Mouse (Mus musculus) MEL (cell line): ENCODE results near the gene Spcs2. TPM values are rescaled to one million over a fixed set of nuclear protein-coding genes. Genes with fewer than 3 reads are reported as not detected.

Source experiments
- DNase-seq: peaks from one replicate; pipeline ENCODE4 v3.0.0; 2011; ENCODE audit warnings: low read depth, low spot score
- H3K27ac ChIP-seq: 2 replicates; pipeline ENCODE4 v1.5.1; 2012; ENCODE audit warnings: low read depth, mild to moderate bottlenecking, control low read depth, low read length, moderate library complexity; ENCODE audit not compliant: control insufficient read depth
- H3K27me3 ChIP-seq, 2 experiments: fragments of 150-350 bp in 1 of 2; sonication (generic) in 1 of 2; 2 replicates each; pipeline ENCODE4 v1.6.1; 2012; ENCODE audit warnings: low read length in 2 of 2, mild to moderate bottlenecking in 2 of 2, improper control_type of control experiment in 1 of 2, moderate library complexity in 1 of 2; ENCODE audit not compliant: insufficient read depth in 2 of 2, control insufficient read depth in 1 of 2
- H3K36me3 ChIP-seq, 2 experiments: 2 replicates each; pipeline ENCODE4 v1.6.1; 2012 to 2014; ENCODE audit warnings: low read length in 2 of 2, improper control_type of control experiment in 1 of 2, inconsistent platforms in 1 of 2, mild to moderate bottlenecking in 1 of 2; ENCODE audit not compliant: insufficient read depth in 2 of 2, control insufficient read depth in 1 of 2
- H3K4me1 ChIP-seq, 2 experiments: fragments of 150-350 bp in 1 of 2; sonication (generic) in 1 of 2; 2 replicates each; pipeline ENCODE4 v1.6.1; 2012; ENCODE audit warnings: low read length in 2 of 2, improper control_type of control experiment in 1 of 2, mild to moderate bottlenecking in 1 of 2; ENCODE audit not compliant: insufficient read depth in 2 of 2, control insufficient read depth in 1 of 2
- H3K4me3 ChIP-seq, 2 experiments: fragments of 150-350 bp in 1 of 2; sonication (generic) in 1 of 2; 2 replicates each; pipeline ENCODE4 v1.5.1; 2012; ENCODE audit warnings: low read depth in 2 of 2, low read length in 2 of 2, mild to moderate bottlenecking in 2 of 2, moderate library complexity in 2 of 2, control low read depth in 1 of 2, improper control_type of control experiment in 1 of 2; ENCODE audit not compliant: control insufficient read depth in 1 of 2, insufficient read depth in 1 of 2
- H3K79me2 ChIP-seq: 2 replicates; pipeline ENCODE4 v1.6.1; 2012; ENCODE audit warnings: mild to moderate bottlenecking, low read length, moderate library complexity; ENCODE audit not compliant: control insufficient read depth, poor library complexity, insufficient read depth
- H3K9ac ChIP-seq: 2 replicates; pipeline ENCODE4 v1.6.1; 2012; ENCODE audit warnings: low read depth, mild to moderate bottlenecking, control low read depth, low read length, moderate library complexity; ENCODE audit not compliant: control insufficient read depth, poor library complexity, severe bottlenecking
- H3K9me3 ChIP-seq: fragments of 150-350 bp; sonication (generic); replicated peaks from 2 replicates; pipeline ENCODE4 v1.6.1; 2012; ENCODE audit warnings: mild to moderate bottlenecking, low read length, improper control_type of control experiment, moderate library complexity; ENCODE audit not compliant: insufficient read depth
- BHLHE40 ChIP-seq: IDR thresholded peaks from 2 replicates; pipeline ENCODE4 v1.6.1; 2012; ENCODE audit warnings: low read depth, mild to moderate bottlenecking, inconsistent platforms, low read length, improper control_type of control experiment, borderline replicate concordance
- CHD2 ChIP-seq: IDR thresholded peaks from 2 replicates; pipeline ENCODE4 v1.6.1; 2011; ENCODE audit warnings: low read length, improper control_type of control experiment
- CTCF ChIP-seq, 3 experiments: IDR thresholded peaks in 2 of 3; conservative IDR thresholded peaks in 1 of 3; 2 replicates each; pipeline ENCODE4 v1.5.1; 2011 to 2012; ENCODE audit warnings: low read length in 3 of 3, low read depth in 2 of 3, mild to moderate bottlenecking in 2 of 3, improper control_type of control experiment in 1 of 3, inconsistent platforms in 1 of 3, mixed read lengths in 1 of 3, moderate library complexity in 1 of 3; ENCODE audit not compliant: control insufficient read depth in 1 of 3, insufficient read depth in 1 of 3, poor library complexity in 1 of 3, severe bottlenecking in 1 of 3
- E2F4 ChIP-seq: IDR thresholded peaks from 2 replicates; pipeline ENCODE4 v1.6.1; 2011; ENCODE audit warnings: low read depth, low read length, improper control_type of control experiment, borderline replicate concordance
- GABPA ChIP-seq: IDR thresholded peaks from 2 replicates; pipeline ENCODE4 v1.6.1; 2012; ENCODE audit warnings: low read depth, mild to moderate bottlenecking, inconsistent platforms, low read length, improper control_type of control experiment, moderate library complexity
- HCFC1 ChIP-seq: IDR thresholded peaks from 2 replicates; pipeline ENCODE4 v1.6.1; 2012; ENCODE audit warnings: low read depth, mild to moderate bottlenecking, inconsistent platforms, low read length, improper control_type of control experiment, moderate library complexity
- KAT2A ChIP-seq: conservative IDR thresholded peaks from 2 replicates; pipeline ENCODE4 v1.6.1; 2012; ENCODE audit warnings: low read depth, low read length, improper control_type of control experiment, inconsistent platforms
- MAX ChIP-seq: IDR thresholded peaks from 2 replicates; pipeline ENCODE4 v1.6.1; 2011; ENCODE audit warnings: low read length, improper control_type of control experiment
- MYC ChIP-seq: IDR thresholded peaks from 2 replicates; pipeline ENCODE4 v1.6.1; 2011; ENCODE audit warnings: low read depth, mild to moderate bottlenecking, low read length, improper control_type of control experiment, moderate library complexity
- NELFE ChIP-seq: IDR thresholded peaks from 2 replicates; pipeline ENCODE4 v1.6.1; 2011; ENCODE audit warnings: low read depth, low read length, improper control_type of control experiment
- NRF1 ChIP-seq: IDR thresholded peaks from 2 replicates; pipeline ENCODE4 v1.6.1; 2014; ENCODE audit warnings: low read depth, mild to moderate bottlenecking, inconsistent platforms, low read length, improper control_type of control experiment, moderate library complexity; ENCODE audit not compliant: poor library complexity, insufficient read depth, severe bottlenecking
- POLR2AphosphoS2 ChIP-seq: IDR thresholded peaks from 2 replicates; pipeline ENCODE4 v1.6.1; 2011; ENCODE audit warnings: low read length, improper control_type of control experiment
- RAD21 ChIP-seq: IDR thresholded peaks from 2 replicates; pipeline ENCODE4 v1.6.1; 2011; ENCODE audit warnings: mild to moderate bottlenecking, low read depth, low read length, improper control_type of control experiment
- SIN3A ChIP-seq: IDR thresholded peaks from 2 replicates; pipeline ENCODE4 v1.6.1; 2012; ENCODE audit warnings: low read length, improper control_type of control experiment, inconsistent platforms
- SMC3 ChIP-seq: IDR thresholded peaks from 2 replicates; pipeline ENCODE4 v1.6.1; 2011; ENCODE audit warnings: low read depth, low read length, improper control_type of control experiment
- TAL1 ChIP-seq: IDR thresholded peaks from 2 replicates; pipeline ENCODE4 v1.6.1; 2012; ENCODE audit warnings: mild to moderate bottlenecking, inconsistent platforms, low read length, moderate library complexity, mixed read lengths
- UBTF ChIP-seq: IDR thresholded peaks from 2 replicates; pipeline ENCODE4 v1.6.1; 2012; ENCODE audit warnings: low read depth, mild to moderate bottlenecking, inconsistent platforms, low read length, improper control_type of control experiment, moderate library complexity, borderline replicate concordance; ENCODE audit not compliant: insufficient read depth
- USF2 ChIP-seq, 2 experiments: IDR thresholded peaks; 2 replicates each; pipeline ENCODE4 v1.6.1; 2011 to 2012; ENCODE audit warnings: improper control_type of control experiment in 2 of 2, low read length in 2 of 2, borderline replicate concordance in 1 of 2, inconsistent platforms in 1 of 2, low read depth in 1 of 2, mild to moderate bottlenecking in 1 of 2; ENCODE audit not compliant: insufficient read depth in 1 of 2
- ZC3H11A ChIP-seq: IDR thresholded peaks from 2 replicates; pipeline ENCODE4 v1.6.1; 2012; ENCODE audit warnings: low read depth, mild to moderate bottlenecking, inconsistent platforms, low read length, improper control_type of control experiment
- ZKSCAN1 ChIP-seq: IDR thresholded peaks from 2 replicates; pipeline ENCODE4 v1.6.1; 2012; ENCODE audit warnings: low read depth, mild to moderate bottlenecking, inconsistent platforms, low read length, improper control_type of control experiment, moderate library complexity
- ZMIZ1 ChIP-seq: IDR thresholded peaks from 2 replicates; pipeline ENCODE4 v1.6.1; 2012; ENCODE audit warnings: low read depth, mild to moderate bottlenecking, inconsistent platforms, low read length, improper control_type of control experiment, moderate library complexity
- polyA plus RNA-seq, 2 experiments: library from polyadenylated mRNA; stranded (reverse) in 1 of 2; unstranded in 1 of 2; fragments of >175 nt in 1 of 2; fragments of >200 nt in 1 of 2; gene quantifications; 2 replicates each; pipeline versions ENCODE4 v1.2.1 to v1.2.4; 2012; ENCODE audit warnings: low replicate concordance in 2 of 2, low read depth in 1 of 2; ENCODE audit not compliant: insufficient read length in 2 of 2, insufficient read depth in 1 of 2, missing spikeins in 1 of 2
- total RNA-seq: library from RNA; depleted of rRNA; stranded (reverse); fragments of 300-350 nt; gene quantifications from 2 replicates; pipeline ENCODE4 v1.2.3, GENCODE M21; 2012

The Spcs2 gene
- total and polyA plus RNA-seq, 3 experiments: 152 to 241 TPM; not detected in 1

GRCm38 (mm10) chr7:99797261-99797660 is 66.0 kb downstream of the Spcs2 start:
- TF ChIP-seq CTCF (IDR thresholded peaks at IDR 0.05 in 2 of 3, conservative IDR thresholded peaks at IDR 0.05 in 1 of 3; ENCODE audit: control insufficient read depth in 1 of 3, insufficient read depth in 1 of 3, low read depth in 2 of 3, low read length in 3 of 3, poor library complexity in 1 of 3, severe bottlenecking in 1 of 3) (no peak), USF2 (IDR thresholded peaks at IDR 0.05; ENCODE audit: borderline replicate concordance in 1 of 2, insufficient read depth in 1 of 2, low read depth in 1 of 2, low read length in 2 of 2) (no peak), RAD21 (no peak), UBTF (no peak), TAL1 (no peak), SMC3 (no peak), E2F4 (no peak), CHD2 (no peak), MYC (no peak), MAX (no peak), NELFE (no peak), ZC3H11A (no peak)
- H3K4me1 ChIP-seq: peaks cover 0 to 15% of the 10 kb centered on the region in 2 experiments; a peak in 1 of 4 replicates
- no peaks in the 10 kb centered on the region for H3K9me3 ChIP-seq
- no peak overlapping the region for H3K4me3 ChIP-seq
- H3K36me3 ChIP-seq: no peaks in the 10 kb centered on the region
- no peaks in the 10 kb centered on the region for H3K79me2 ChIP-seq
- no peak for DNase-seq
- no peak overlapping the region for H3K27ac ChIP-seq
- H3K9ac ChIP-seq: no peak overlapping the region
- no peaks in the 10 kb centered on the region for H3K27me3 ChIP-seq

DNA sequence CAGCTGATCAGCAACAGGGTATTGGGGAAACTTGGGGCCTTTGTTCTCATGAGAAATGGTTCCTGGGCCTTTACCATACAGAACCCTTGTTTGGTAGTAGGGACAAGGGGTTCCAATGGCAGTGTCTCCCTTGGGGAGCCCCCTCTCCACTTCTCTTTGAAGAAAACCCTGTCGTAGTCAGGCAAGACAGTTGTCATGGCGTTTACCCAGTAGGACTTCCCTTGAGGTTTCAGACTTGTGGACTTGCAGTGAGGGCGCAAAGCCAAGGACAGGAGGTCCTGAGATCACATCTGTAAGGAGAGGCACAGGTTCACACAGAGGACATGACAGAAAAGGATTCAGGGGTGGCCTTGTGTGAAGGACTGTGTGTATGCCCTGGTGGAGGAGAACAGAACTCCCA is 66.8 kb downstream of the Spcs2 start:
- no peaks in the 10 kb centered on the region for H3K79me2 ChIP-seq
- TF ChIP-seq GABPA (no peak), NRF1 (no peak), ZKSCAN1 (no peak), KAT2A (no peak), MYC (no peak), UBTF (no peak), POLR2AphosphoS2 (no peak), BHLHE40 (no peak), ZMIZ1 (no peak), SIN3A (no peak), CHD2 (no peak), HCFC1 (no peak), SMC3 (no peak)
- TF ChIP-seq, all 39 proteins: peak for 0
- Histone ChIP-seq H3K27me3 (peaks cover 0 to 3% of the 10 kb centered on the region in 2 experiments; a peak in 3 of 4 replicates), H3K4me1 (peaks cover 0 to 15% of the 10 kb centered on the region in 2 experiments; a peak in 1 of 4 replicates), H3K27ac (no peak overlapping the region), H3K4me3 (no peak overlapping the region), H3K9ac (no peak overlapping the region), H3K9me3 (no peaks in the 10 kb centered on the region), H3K36me3 (no peaks in the 10 kb centered on the region)
- no peak for DNase-seq
